Mouse (Mus musculus): ENCODE data around the gene Gm26741.

- no peak for TF ChIP-seq CTCF (IDR thresholded peaks at IDR 0.05; ENCODE audit: borderline replicate concordance, insufficient read depth, low read depth, low read length)
- TF ChIP-seq POLR2A (IDR thresholded peaks at IDR 0.05; ENCODE audit: borderline replicate concordance, insufficient read depth, low read length): no peak
These were observed 49.4 kb upstream of the Gm26741 start for GRCm38 (mm10) chr10:52309196-52309595.
